Mouse (Mus musculus) cerebellum, postnatal 10 days (tissue): ENCODE data around the gene Rab43.
A peak's percentile ranks its signal among the peaks of the same experiment; 100 is the strongest.
"Not testable (repeated sequence)": the region's sequence is repeated elsewhere in the genome, so short reads cannot be mapped to it uniquely, and the experiment has no call there.

Source experiments
- DNase-seq, 2 experiments: peaks; one replicate each; pipeline ENCODE4 v3.0.0; 2021; ENCODE audit warnings: mixed read lengths in 2 of 2

The Rab43 gene

GRCm38 (mm10) chr6:87784033-87784432 is 27.9 kb downstream of the Rab43 start:
- no peak for DNase-seq

- no peak for DNase-seq
These were observed 31.2 kb downstream of the Rab43 start for GRCm38 (mm10) chr6:87780546-87781301.

GRCm38 (mm10) chr6:87779174-87780165 is 32.5 kb downstream of the Rab43 start:
- no peak for DNase-seq

- DNase-seq, result no peak
These were observed 33.4 kb downstream of the Rab43 start for GRCm38 (mm10) chr6:87778294-87779173.

GRCm38 (mm10) chr6:87777842-87778241 is 34.1 kb downstream of the Rab43 start, which contains the start of gene Gp9:
TSS of gene Gp9 (plus strand) at chr6:87778072.
- DNase-seq, result no peak

GRCm38 (mm10) chr6:87776663-87777062 is 35.3 kb downstream of the Rab43 start:
- no peak for DNase-seq

- no peak for DNase-seq
These were observed 36.2 kb downstream of the Rab43 start for GRCm38 (mm10) chr6:87775588-87776245.

- no peak for DNase-seq
These were observed 37.1 kb downstream of the Rab43 start for GRCm38 (mm10) chr6:87774909-87775308.

GRCm38 (mm10) chr6:87774466-87774865 is 37.5 kb downstream of the Rab43 start:
- DNase-seq, result no peak

GRCm38 (mm10) chr6:87770626-87771025 is 41.3 kb downstream of the Rab43 start:
- DNase-seq, result no peak

GRCm38 (mm10) chr6:87764296-87764695 is 47.7 kb downstream of the Rab43 start:
- not testable (repeated sequence) for DNase-seq

- peak; percentile 39 to 65 for DNase-seq
These were observed 48.3 kb downstream of the Rab43 start for GRCm38 (mm10) chr6:87763376-87764280.

- DNase-seq, result no peak
These were observed 49.8 kb downstream of the Rab43 start for GRCm38 (mm10) chr6:87762161-87762560.

- DNase-seq, result no peak
These were observed 52.1 kb downstream of the Rab43 start for GRCm38 (mm10) chr6:87759850-87760249.

GRCm38 (mm10) chr6:87759404-87759803 is 52.6 kb downstream of the Rab43 start:
- no peak for DNase-seq

GRCm38 (mm10) chr6:87756896-87757295 is 55.1 kb downstream of the Rab43 start:
- DNase-seq, result no peak

- no peak for DNase-seq
These were observed 56.8 kb downstream of the Rab43 start for GRCm38 (mm10) chr6:87755196-87755595.

GRCm38 (mm10) chr6:87751574-87751973 is 60.4 kb downstream of the Rab43 start:
- DNase-seq, result no peak

GRCm38 (mm10) chr6:87750184-87750910 is 61.6 kb downstream of the Rab43 start:
- no peak for DNase-seq

GRCm38 (mm10) chr6:87748531-87748930 is 63.4 kb downstream of the Rab43 start:
- no peak for DNase-seq
